Mouse (Mus musculus) neural tube, embryonic 10.5 days (tissue): ENCODE data around the gene 2210016F16Rik.
A peak's percentile ranks its signal among the peaks of the same experiment; 100 is the strongest.
"Not testable (repeated sequence)": the region's sequence is repeated elsewhere in the genome, so short reads cannot be mapped to it uniquely, and the experiment has no call there.

Source experiments
- DNase-seq: peaks from one replicate; pipeline ENCODE4 v3.0.0-alpha.2; 2017; ENCODE audit warnings: low spot score; ENCODE audit errors: extremely low spot score

The 2210016F16Rik gene

DNA sequence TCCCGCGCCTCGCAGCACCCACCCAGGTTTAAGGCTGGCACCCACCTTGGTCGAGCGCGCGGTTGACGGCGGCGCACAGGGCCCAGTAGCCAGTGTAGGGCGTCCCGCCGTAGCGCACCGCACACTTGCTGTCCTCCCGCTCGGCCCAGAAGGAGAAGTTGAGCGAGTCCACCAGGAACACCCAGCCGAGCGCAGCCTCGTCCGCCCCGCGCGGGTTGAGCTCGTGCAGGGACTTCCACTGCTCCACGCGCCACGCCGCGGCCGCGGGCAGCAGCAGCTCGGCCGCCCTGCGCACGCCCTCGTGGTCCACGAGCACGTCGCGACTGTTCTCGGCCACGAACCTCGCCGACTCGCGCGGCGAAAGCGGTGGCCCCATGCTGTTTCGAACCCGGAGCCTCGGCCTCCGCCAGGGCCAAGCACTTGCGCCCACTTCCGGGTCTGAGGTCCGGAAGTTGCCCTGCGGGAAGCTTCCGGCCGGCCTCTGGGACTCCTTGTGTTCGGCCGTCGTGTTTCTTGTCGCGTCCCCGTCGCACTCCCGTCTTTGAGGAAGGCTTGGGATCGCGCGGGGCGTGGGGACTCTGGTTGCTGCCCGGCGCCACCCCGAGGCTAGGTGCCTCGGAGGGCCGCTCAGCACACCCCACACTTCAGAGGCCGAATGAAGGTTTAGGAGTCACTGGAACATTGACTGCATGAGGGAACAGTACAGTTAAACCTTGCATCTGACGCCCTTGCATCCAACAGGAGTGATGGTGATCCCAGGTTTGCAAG is at the start of gene 2210016F16Rik:
Gene 2210016F16Rik (minus strand): TSS at position 447 of the 768 bp plus-strand sequence.
- DNase-seq = peak; percentile 78

DNA sequence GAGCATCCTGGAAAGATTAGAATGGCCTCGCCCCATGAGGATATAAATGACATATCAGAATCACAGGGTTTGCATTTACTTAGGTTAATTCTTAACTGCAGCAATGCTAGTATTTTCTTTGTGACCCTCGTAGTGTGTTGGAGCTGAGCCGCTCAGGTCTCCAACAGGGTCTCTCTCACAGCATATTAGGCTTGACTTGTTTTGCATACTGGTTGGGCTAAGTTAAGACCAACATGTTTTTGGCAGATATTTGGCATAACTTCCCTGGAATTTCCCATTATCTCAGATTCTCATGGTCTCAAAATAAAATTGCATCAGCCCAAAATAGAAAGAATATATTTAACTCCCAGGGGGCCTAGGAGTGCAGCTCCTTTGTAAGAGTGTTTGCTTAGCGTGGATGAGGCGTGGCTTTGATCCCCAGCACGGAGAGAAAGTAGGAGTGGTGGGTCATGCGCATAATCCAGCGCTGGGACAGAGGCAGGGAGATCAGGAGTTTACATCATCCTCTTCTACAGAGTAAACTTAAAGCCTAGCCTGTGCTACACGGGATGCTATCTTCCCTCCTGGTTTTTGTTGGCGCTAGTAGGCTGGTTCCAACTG is 38.1 kb upstream of the 2210016F16Rik start:
- DNase-seq = no peak

DNA sequence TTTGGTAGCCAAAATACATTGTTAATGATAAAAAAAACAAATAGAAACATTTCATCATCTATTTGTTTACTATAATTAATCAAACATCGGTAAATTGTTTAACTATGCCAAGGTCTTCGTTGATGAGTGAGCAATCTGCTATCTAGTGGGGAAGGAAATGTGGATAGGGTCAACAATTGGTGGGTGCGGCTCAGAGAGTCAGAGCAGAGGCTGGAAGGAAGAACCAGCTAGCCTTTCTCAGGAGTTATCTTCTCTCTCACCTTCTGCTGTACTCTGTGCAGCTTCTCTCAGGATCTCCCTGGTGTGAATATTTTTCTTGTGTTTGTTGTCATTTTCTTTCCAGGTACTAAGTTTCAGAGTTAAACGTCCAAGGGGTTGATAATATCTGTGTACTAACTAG is 37.2 kb upstream of the 2210016F16Rik start:
- DNase-seq = no peak

GRCm38 (mm10) chr13:58421026-58421425 is 36.0 kb upstream of the 2210016F16Rik start:
- no peak for DNase-seq

DNA sequence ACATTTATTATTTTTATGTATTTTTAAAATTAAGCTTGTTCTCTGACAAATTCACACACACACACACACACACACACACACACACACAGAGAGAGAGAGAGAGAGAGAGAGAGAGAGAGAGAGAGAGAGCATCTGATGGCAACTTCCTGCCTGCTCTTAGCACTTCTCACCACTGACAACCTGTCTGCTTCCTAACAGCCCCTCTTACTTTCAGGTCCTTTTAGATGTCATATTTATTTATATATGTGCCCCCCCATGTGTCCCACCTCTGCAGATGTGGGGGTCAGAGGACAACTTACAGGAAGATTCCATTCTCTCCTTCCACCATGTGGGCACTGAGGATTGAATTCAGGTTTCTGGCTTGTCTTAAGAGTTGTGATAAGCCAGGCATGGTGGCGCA is 34.2 kb upstream of the 2210016F16Rik start:
- DNase-seq = no peak

DNA sequence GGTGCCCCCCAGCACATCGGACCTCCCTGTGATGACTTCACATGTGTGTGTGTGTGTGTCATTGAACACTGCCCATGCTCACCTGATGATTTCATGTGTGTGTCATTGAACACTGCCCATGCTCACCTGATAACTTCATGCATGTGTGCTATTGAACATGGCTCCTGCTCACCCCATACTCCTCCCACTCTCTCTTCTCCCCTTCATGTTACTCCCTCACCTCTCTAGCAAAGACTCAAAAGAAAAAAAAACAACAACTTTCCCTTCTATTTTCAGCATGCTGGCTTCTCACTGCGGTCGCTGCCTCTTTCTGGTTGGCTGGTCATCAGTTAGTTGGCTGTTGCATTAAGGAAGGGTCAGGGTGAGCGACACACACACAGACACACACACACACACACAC is 33.6 kb upstream of the 2210016F16Rik start:
- no peak for DNase-seq

- no peak for DNase-seq
These were observed 30.8 kb upstream of the 2210016F16Rik start for GRCm38 (mm10) chr13:58415838-58416237.

- peak; percentile 23 for DNase-seq
These were observed 30.3 kb upstream of the 2210016F16Rik start for GRCm38 (mm10) chr13:58415374-58415773.

DNA sequence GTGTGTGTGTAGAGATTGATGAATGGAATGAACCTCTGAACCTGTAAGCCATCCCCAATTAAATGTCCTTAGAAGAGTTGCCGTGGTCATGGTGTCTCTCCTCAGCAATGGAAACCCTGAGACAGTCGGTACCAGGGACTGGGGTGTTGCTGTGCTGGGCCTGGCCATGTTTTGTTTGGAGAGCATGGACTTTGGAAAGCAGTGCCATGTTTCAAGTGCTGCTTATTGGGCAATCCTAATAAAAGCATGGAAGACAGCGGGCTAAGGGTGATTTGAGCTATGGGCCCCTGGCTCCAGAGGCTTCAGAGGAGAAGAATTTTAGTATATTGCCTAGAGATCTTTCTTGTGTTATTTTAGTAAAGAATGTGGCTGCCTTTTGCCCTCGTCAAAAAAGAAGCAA is 26.0 kb upstream of the 2210016F16Rik start:
- no peak for DNase-seq

GRCm38 (mm10) chr13:58403243-58403642 is 18.2 kb upstream of the 2210016F16Rik start, which contains the start of gene Hnrnpk:
Hnrnpk (minus strand) TSS chr13:58403343.
- peak; percentile 18 for DNase-seq

DNA sequence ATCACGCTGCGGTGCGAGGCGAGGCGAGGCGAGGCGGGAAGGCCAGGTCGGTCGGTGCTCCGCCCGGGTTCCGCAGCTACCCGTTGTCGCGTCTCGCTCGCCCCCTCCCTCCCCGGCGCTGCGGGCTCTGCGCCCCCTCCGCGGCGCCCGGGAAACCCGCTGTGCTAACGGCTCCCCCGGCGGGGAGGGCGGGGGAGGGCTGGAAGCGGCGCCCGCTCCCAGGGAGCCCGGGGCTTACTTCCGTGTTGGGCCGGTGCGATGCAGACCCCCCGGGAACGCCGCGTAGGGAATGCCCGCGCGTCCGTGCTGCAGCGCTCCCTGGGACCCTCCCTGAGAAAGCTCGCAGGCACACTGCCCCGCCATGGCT is 17.7 kb upstream of the 2210016F16Rik start:
- no peak for DNase-seq

- peak; percentile 97 for DNase-seq
These were observed 17.1 kb upstream of the 2210016F16Rik start, which contains the start of gene Rmi1 for GRCm38 (mm10) chr13:58402003-58402743. Rmi1 (plus strand) TSS chr13:58402248.

- peak; percentile 81 for DNase-seq
These were observed 16.3 kb upstream of the 2210016F16Rik start for GRCm38 (mm10) chr13:58401135-58402002.

DNA sequence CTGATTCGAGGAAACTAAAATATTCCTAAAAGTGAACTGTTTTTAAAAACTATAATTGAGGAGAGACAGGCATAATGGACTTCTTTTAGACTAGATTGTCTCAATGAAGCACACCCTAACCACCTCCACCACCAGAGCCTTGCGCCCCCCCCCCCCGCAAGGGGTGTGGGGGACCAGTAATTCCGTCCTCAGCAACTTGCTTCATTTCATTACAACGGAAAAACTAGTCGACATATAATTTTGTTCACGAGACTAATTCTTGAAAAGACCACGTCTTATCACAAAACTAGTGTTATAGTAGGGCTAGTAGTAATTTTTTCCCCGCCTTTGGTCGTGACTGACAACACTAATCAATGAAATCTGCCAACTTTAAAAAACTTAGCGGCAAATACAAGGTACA is 15.6 kb upstream of the 2210016F16Rik start:
- DNase-seq = peak; percentile 30

DNA sequence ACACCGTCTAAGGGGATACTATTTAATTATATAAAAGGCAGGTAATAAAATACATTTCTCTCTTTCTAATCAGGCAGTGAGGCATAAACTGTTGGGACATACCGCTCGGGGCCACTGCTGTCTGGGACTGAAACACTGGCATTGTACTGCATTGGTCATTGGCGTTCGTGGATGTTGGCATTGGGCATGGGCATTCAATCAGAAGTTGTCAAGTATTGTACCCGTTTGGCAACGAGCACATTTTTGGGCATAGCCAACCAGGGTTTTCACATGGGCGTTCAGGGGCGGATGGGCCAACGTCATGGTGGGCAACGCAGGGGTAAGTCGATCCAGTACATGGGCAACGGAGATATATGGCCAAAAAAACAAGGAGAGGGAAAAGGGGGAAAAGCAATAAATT is 12.6 kb upstream of the 2210016F16Rik start:
- DNase-seq = no peak

DNA sequence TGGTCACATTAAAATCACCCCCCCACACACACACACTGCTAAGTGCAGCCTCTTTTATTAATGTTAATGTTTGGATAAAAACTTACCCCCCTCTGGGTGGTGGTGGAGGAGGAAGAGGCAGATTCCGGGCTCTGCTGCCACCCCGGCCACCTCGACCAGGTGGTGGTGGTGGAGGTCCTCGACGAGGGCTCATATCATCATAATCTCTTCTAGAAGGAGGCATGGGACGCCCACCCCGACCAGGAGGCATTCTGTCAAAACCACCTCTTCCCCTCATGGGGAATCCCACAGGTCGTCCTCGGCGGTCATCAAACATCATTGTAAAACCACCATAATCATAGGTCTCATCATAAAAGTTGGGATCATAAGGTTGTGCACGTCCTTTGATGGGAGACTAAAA is 9.4 kb upstream of the 2210016F16Rik start:
- DNase-seq = not testable (repeated sequence)

DNA sequence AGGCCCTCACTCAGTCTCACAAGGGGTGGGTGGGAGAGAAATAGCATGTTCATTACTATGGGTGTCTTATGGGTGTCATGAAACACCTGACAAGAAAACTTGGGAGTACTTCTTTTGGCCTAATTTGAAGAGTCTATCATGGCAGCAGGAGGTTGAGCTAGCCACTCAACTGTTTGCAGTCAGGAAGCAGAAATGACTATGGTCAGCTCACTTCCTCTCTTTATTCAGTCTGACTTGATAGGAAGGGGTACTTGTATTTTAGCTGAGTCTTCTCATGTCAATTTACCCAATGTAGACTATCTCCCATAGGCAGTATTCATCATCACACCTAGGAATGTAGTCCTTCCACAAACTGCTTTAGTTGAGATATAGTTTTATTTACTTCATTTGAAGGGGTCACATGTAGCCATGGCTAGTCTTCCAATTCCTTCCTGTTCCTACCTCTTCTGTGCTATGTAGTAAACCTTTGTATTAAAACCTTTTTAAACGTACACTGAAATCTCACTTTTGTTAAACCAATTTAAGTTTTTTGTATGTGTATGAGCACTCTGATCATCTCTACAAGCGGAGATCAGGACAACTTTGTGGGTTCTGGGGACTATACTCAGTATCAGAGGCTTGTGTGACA is 4.4 kb upstream of the 2210016F16Rik start:
- DNase-seq = no peak

GRCm38 (mm10) chr13:58388379-58388778 is 3.4 kb upstream of the 2210016F16Rik start:
- DNase-seq = no peak

GRCm38 (mm10) chr13:58387948-58388347 is 2.9 kb upstream of the 2210016F16Rik start:
- peak; percentile 71 for DNase-seq

DNA sequence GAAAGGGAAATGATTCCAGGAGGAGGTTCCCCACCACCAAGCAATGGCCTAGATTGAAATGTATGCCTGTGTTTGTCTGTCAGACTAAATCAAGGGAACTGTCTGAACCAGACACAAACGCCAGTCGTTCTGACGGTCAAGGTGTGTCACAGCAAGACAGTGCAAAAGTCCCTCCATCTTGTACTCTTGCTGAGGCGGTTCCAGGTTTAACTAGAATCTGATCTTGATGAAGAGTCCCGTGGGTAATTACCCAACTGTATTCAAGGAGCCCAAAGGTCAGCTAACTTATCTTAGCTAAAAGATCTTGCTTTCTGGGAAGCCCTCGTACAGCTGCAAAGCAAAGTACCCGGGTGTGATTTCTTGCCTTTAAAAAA is 509 bp upstream of the 2210016F16Rik start:
- no peak for DNase-seq

GRCm38 (mm10) chr13:58384371-58384770 is 654 bp downstream of the 2210016F16Rik start:
- no peak for DNase-seq
